Mouse (Mus musculus) spleen, adult 2 months (tissue): Measurements from ENCODE around the gene Oxld1.

Experiments
- CTCF ChIP-seq: fragments of 200-500 bp; IDR thresholded peaks from 2 replicates; pipeline ENCODE4 v1.5.1; 2011; ENCODE audit warnings: mild to moderate bottlenecking, inconsistent platforms; ENCODE audit not compliant: insufficient read depth, insufficient read length, insufficient replicate concordance; ENCODE audit errors: extremely low read depth
- POLR2A ChIP-seq: fragments of 200-500 bp; IDR thresholded peaks from 2 replicates; pipeline ENCODE4 v1.6.1; 2011; ENCODE audit warnings: low read depth, low read length, inconsistent platforms

DNA sequence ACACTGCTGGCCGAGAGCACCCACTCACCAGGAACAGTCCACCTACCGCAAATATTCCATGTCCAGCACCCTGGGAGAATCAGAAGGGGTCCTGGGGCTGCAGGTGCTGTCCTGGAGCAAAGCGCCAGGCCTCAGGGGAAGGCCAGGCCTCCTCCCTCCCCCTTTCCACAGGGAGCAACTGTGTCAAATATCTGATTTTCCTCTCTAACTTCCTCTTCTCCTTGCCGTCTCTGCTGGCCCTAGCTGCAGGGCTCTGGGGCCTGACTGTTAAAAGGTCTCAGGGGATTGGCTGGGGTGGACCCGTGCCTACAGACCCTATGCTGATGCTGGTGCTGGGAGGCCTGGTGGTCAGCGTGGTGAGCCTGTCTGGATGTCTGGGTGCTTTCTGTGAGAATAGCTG lies 13.8 kb downstream of the Oxld1 start:
- TF ChIP-seq CTCF (no peak), POLR2A (no peak)
